Comparison of ENCODE assay signal across 17 mouse cellular contexts in genomic region chr14:11881082-11881481, GRCm38 (mm10).
DNase-seq lines count a peak whose midpoint lies in the region; ATAC-seq and TF ChIP-seq lines count a peak whose summit lies in the region.
"Had no signal": no experiment of that assay in that cellular context is flagged by ENCODE, and none has a peak within 500 bp of the region (broad histone marks: within the 10 kb centered on the region; RNA-seq: fewer than 3 reads in every experiment).

No protein-coding gene starts in this region.

- H3K9me3 ChIP-seq in neural tube, embryonic 13.5 days = no peaks in the 10 kb centered on the region
- H3K9me3 ChIP-seq in kidney, embryonic 16.5 days (ENCODE audit: low read length) = 0 out of 2 replicates have a peak, but pooled peaks cover 2% of the 10 kb centered on the region
- H3K9me3 ChIP-seq in forebrain, embryonic 15.5 days = no peaks in the 10 kb centered on the region
- H3K9me3 ChIP-seq: heart, embryonic 13.5 days; intestine, embryonic 15.5 days; limb, embryonic 12.5 days; liver, embryonic 13.5 days had no signal

- intact Hi-C loops in gastrocnemius, adult 2 months (cut with DNase I) = loop anchor here (5.0 kb wide), 2 partner anchors 46 to 176 kb away; no protein-coding TSS in a partner anchor
- intact Hi-C loops in gastrocnemius, postnatal 36 days (cut with DNase I) = no loop called here

- no peak for TF ChIP-seq POLR2A in thymus, adult 2 months (IDR thresholded peaks at IDR 0.05; ENCODE audit: control insufficient read depth, extremely low read depth, insufficient read depth, low read length, poor library complexity)

- no peak overlapping the region for H3K4me3 ChIP-seq in gastrocnemius, adult 2 months
- no peak overlapping the region for H3K4me3 ChIP-seq in neural tube, embryonic 13.5 days
- H3K4me3 ChIP-seq in kidney, embryonic 16.5 days (ENCODE audit: low read length) = no peak overlapping the region
- no peak overlapping the region for H3K4me3 ChIP-seq in thymus, adult 2 months (ENCODE audit: control insufficient read depth, insufficient read depth, low read length)
- no peak overlapping the region for H3K4me3 ChIP-seq in forebrain, embryonic 15.5 days
- H3K4me3 ChIP-seq: heart, embryonic 13.5 days; intestine, embryonic 15.5 days; limb, embryonic 12.5 days; liver, embryonic 13.5 days had no signal

- no peak for DNase-seq in gastrocnemius, adult 2 months
- no peak for DNase-seq in gastrocnemius, postnatal 36 days
- no peak for DNase-seq in neural tube, embryonic 10.5 days (ENCODE audit: extremely low spot score, low spot score)
- DNase-seq in thymus, adult 2 months = no peak
- DNase-seq: cerebellum, adult 11-12 months; cerebellum, postnatal 36 days; forebrain, postnatal 0 days; layer of hippocampus, adult 9-11 months; liver, embryonic 13.5 days; midbrain, embryonic 14.5 days had no signal

- WGBS in neural tube, embryonic 13.5 days = 81% methylated on average over 3 of the region's 3 CpGs
- WGBS in kidney, embryonic 16.5 days = 53% methylated on average over 3 of the region's 3 CpGs
- 55% methylated on average over 3 of the region's 3 CpGs for WGBS in thymus, adult 2 months
- 86% methylated on average over 3 of the region's 3 CpGs for WGBS in forebrain, embryonic 15.5 days

- H3K4me2 ChIP-seq in neural tube, embryonic 13.5 days = no peak overlapping the region
- H3K4me2 ChIP-seq in kidney, embryonic 16.5 days (replicated peaks; ENCODE audit: low read depth, low read length) = no peak overlapping the region
- no peak overlapping the region for H3K4me2 ChIP-seq in forebrain, embryonic 15.5 days (replicated peaks)
- H3K4me2 ChIP-seq: heart, embryonic 13.5 days; hindbrain, embryonic 14.5 days; intestine, embryonic 15.5 days; limb, embryonic 12.5 days; liver, embryonic 13.5 days had no signal

- TF ChIP-seq CTCF in gastrocnemius, adult 2 months (IDR thresholded peaks at IDR 0.05) = no peak
- TF ChIP-seq CTCF in thymus, adult 2 months (IDR thresholded peaks at IDR 0.05; ENCODE audit: borderline replicate concordance, control insufficient read depth, extremely low read depth, insufficient read depth, low read length, poor library complexity) = no peak

- peaks cover 46% of the 10 kb centered on the region for H3K4me1 ChIP-seq in neural tube, embryonic 13.5 days (replicated peaks)
- peaks cover 43% of the 10 kb centered on the region for H3K4me1 ChIP-seq in kidney, embryonic 16.5 days (ENCODE audit: insufficient read depth, low read length)
- no peaks in the 10 kb centered on the region for H3K4me1 ChIP-seq in thymus, adult 2 months (replicated peaks; ENCODE audit: control insufficient read depth, insufficient read depth, low read length)
- peaks cover 19% of the 10 kb centered on the region for H3K4me1 ChIP-seq in forebrain, embryonic 15.5 days
- H3K4me1 ChIP-seq: liver, embryonic 13.5 days had no signal

- no peak overlapping the region for H3K9ac ChIP-seq in neural tube, embryonic 13.5 days
- H3K9ac ChIP-seq in kidney, embryonic 16.5 days (replicated peaks; ENCODE audit: low read length) = no peak overlapping the region
- H3K9ac ChIP-seq in forebrain, embryonic 15.5 days (replicated peaks) = no peak overlapping the region
- H3K9ac ChIP-seq: forebrain, postnatal 0 days; heart, embryonic 13.5 days; hindbrain, embryonic 14.5 days; intestine, embryonic 15.5 days; limb, embryonic 12.5 days; liver, embryonic 13.5 days had no signal

- no peaks in the 10 kb centered on the region for H3K36me3 ChIP-seq in neural tube, embryonic 13.5 days
- H3K36me3 ChIP-seq in kidney, embryonic 16.5 days (ENCODE audit: insufficient read depth, low read length) = no peaks in the 10 kb centered on the region
- no peaks in the 10 kb centered on the region for H3K36me3 ChIP-seq in thymus, adult 2 months (ENCODE audit: control insufficient read depth, insufficient read depth, low read length)
- no peaks in the 10 kb centered on the region for H3K36me3 ChIP-seq in forebrain, embryonic 15.5 days
- H3K36me3 ChIP-seq: heart, embryonic 13.5 days; intestine, embryonic 15.5 days; limb, embryonic 12.5 days; liver, embryonic 13.5 days had no signal

- H3K27ac ChIP-seq in gastrocnemius, adult 2 months = peak overlapping the region; percentile 72
- peak overlapping the region; percentile 42; the same call in 1 of the 2 replicates for H3K27ac ChIP-seq in neural tube, embryonic 13.5 days (replicated peaks)
- H3K27ac ChIP-seq in kidney, embryonic 16.5 days (ENCODE audit: low read length) = no peak overlapping the region
- H3K27ac ChIP-seq in thymus, adult 2 months (ENCODE audit: control insufficient read depth, insufficient read depth, low read length) = no peak overlapping the region
- no peak overlapping the region for H3K27ac ChIP-seq in forebrain, embryonic 15.5 days (replicated peaks)
- H3K27ac ChIP-seq: hindbrain, embryonic 14.5 days; intestine, embryonic 15.5 days; limb, embryonic 12.5 days; liver, embryonic 13.5 days had no signal

- no peak for ATAC-seq in neural tube, embryonic 13.5 days (ENCODE audit: low read depth)
- ATAC-seq in kidney, embryonic 16.5 days (ENCODE audit: low FRiP score, low TSS enrichment) = peak; percentile 42; the same call in 1 of the 2 replicates
- no peak for ATAC-seq in forebrain, embryonic 15.5 days (replicated peaks)
- ATAC-seq: forebrain, postnatal 0 days; intestine, embryonic 15.5 days had no signal

- no peaks in the 10 kb centered on the region for H3K27me3 ChIP-seq in neural tube, embryonic 13.5 days
- no peaks in the 10 kb centered on the region for H3K27me3 ChIP-seq in kidney, embryonic 16.5 days (ENCODE audit: insufficient read depth, low read length)
- no peaks in the 10 kb centered on the region for H3K27me3 ChIP-seq in thymus, adult 2 months (ENCODE audit: control insufficient read depth, insufficient read depth, low read length)
- no peaks in the 10 kb centered on the region for H3K27me3 ChIP-seq in forebrain, embryonic 15.5 days
- H3K27me3 ChIP-seq: heart, embryonic 13.5 days; intestine, embryonic 15.5 days; limb, embryonic 12.5 days; liver, embryonic 13.5 days had no signal

Comparison
In these comparisons a context has a peak if more than half of its experiments do, and no peak if none do; other contexts are left out.
1. H3K27ac ChIP-seq: peak in gastrocnemius, adult 2 months (single experiment) and neural tube, embryonic 13.5 days (single experiment); none in kidney, embryonic 16.5 days (single experiment), thymus, adult 2 months (single experiment) and forebrain, embryonic 15.5 days (single experiment).